ENCODE assay signal across 31 mouse cellular contexts in the genomic region with DNA sequence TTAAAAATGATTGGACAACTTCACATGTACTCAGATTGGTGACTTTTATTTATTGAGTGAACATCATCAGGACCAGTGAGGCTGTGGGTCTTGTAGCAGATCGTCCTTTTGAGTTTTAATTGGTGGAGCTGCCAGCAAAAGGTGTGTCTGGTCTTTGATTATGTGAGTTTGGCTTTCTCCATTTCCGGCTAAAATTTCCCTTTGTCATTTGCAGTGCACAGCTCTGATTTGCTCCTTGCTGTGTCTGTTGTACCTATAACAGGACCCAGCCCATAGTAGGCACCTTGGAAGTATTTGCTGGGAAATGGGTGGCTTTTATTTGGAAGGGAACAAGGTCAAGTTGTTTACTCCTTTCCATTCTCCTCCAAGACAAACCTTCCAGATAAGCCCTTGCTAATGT. TPM values are rescaled to one million over a fixed set of nuclear protein-coding genes. Genes with fewer than 3 reads are reported as not detected.
A peak's percentile ranks its signal among the peaks of the same experiment; 100 is the strongest.
DNase-seq lines count a peak whose midpoint lies in the region; ATAC-seq lines count a peak whose summit lies in the region.
"Had no signal": no experiment of that assay in that cellular context is flagged by ENCODE, and none has a peak within 500 bp of the region (broad histone marks: within the 10 kb centered on the region; RNA-seq: fewer than 3 reads in every experiment).

No protein-coding gene starts in this region.

- H3K27me3 ChIP-seq in midbrain, embryonic 11.5 days (ENCODE audit: control insufficient read depth, insufficient read depth, low read length): no peaks in the 10 kb centered on the region
- no peaks in the 10 kb centered on the region for H3K27me3 ChIP-seq in midbrain, embryonic 14.5 days (ENCODE audit: control insufficient read depth, insufficient read depth, low read length)
- no peaks in the 10 kb centered on the region for H3K27me3 ChIP-seq in limb, embryonic 10.5 days (ENCODE audit: low read depth, poor library complexity, severe bottlenecking)
- H3K27me3 ChIP-seq: embryonic facial prominence, embryonic 13.5 days; embryonic facial prominence, embryonic 15.5 days; forebrain, embryonic 12.5 days; Patski had no signal

- 88% methylated on average over 2 of the region's 2 CpGs for WGBS in midbrain, embryonic 11.5 days
- 87% methylated on average over 2 of the region's 2 CpGs for WGBS in midbrain, embryonic 14.5 days
- WGBS in limb, embryonic 10.5 days: 78% methylated on average over 2 of the region's 2 CpGs

- H3K4me2 ChIP-seq in midbrain, embryonic 11.5 days: no peak overlapping the region
- no peak overlapping the region for H3K4me2 ChIP-seq in midbrain, embryonic 14.5 days (ENCODE audit: low read length)
- H3K4me2 ChIP-seq: embryonic facial prominence, embryonic 13.5 days; embryonic facial prominence, embryonic 15.5 days; forebrain, embryonic 12.5 days had no signal

- H3K4me1 ChIP-seq in midbrain, embryonic 11.5 days (ENCODE audit: control insufficient read depth, insufficient read depth, low read length): no peaks in the 10 kb centered on the region
- H3K4me1 ChIP-seq in midbrain, embryonic 14.5 days (ENCODE audit: control insufficient read depth, insufficient read depth, low read length): no peaks in the 10 kb centered on the region
- peaks cover 4% of the 10 kb centered on the region; the same call in 1 of the 2 replicates for H3K4me1 ChIP-seq in limb, embryonic 10.5 days
- H3K4me1 ChIP-seq: embryonic facial prominence, embryonic 13.5 days; embryonic facial prominence, embryonic 15.5 days; forebrain, embryonic 12.5 days had no signal

- H3K36me3 ChIP-seq in midbrain, embryonic 11.5 days (ENCODE audit: control insufficient read depth, insufficient read depth, low read length): no peaks in the 10 kb centered on the region
- H3K36me3 ChIP-seq in midbrain, embryonic 14.5 days (ENCODE audit: control insufficient read depth, insufficient read depth, low read length): no peaks in the 10 kb centered on the region
- no peaks in the 10 kb centered on the region for H3K36me3 ChIP-seq in limb, embryonic 10.5 days
- H3K36me3 ChIP-seq: forebrain, embryonic 10.5 days; forebrain, embryonic 12.5 days; G1E had no signal

- H3K4me3 ChIP-seq in midbrain, embryonic 11.5 days (ENCODE audit: low read depth, low read length): no peak overlapping the region
- H3K4me3 ChIP-seq in midbrain, embryonic 14.5 days (replicated peaks; ENCODE audit: low read depth, low read length): no peak overlapping the region
- no peak overlapping the region for H3K4me3 ChIP-seq in limb, embryonic 10.5 days
- H3K4me3 ChIP-seq: embryonic facial prominence, embryonic 13.5 days; embryonic facial prominence, embryonic 15.5 days; erythroblast, embryonic 14.5 days; forebrain, embryonic 10.5 days; forebrain, embryonic 12.5 days had no signal

- H3K27ac ChIP-seq in midbrain, embryonic 11.5 days (ENCODE audit: low read depth, low read length): no peak overlapping the region
- H3K27ac ChIP-seq in midbrain, embryonic 14.5 days (replicated peaks; ENCODE audit: low read depth, low read length): no peak overlapping the region
- H3K27ac ChIP-seq in limb, embryonic 10.5 days: no peak overlapping the region
- H3K27ac ChIP-seq: embryonic facial prominence, embryonic 13.5 days; embryonic facial prominence, embryonic 15.5 days; forebrain, embryonic 10.5 days; forebrain, embryonic 12.5 days had no signal

- no peak for ATAC-seq in midbrain, embryonic 11.5 days (ENCODE audit: low FRiP score)
- no peak for ATAC-seq in midbrain, embryonic 14.5 days (ENCODE audit: low FRiP score, low TSS enrichment)
- ATAC-seq in megakaryocyte progenitor cell, adult 5-6 weeks (replicated peaks; ENCODE audit: poor library complexity): no peak
- ATAC-seq: forebrain, embryonic 14.5 days; forebrain, embryonic 16.5 days; Patski had no signal

- no peak overlapping the region for H3K9ac ChIP-seq in midbrain, embryonic 11.5 days (ENCODE audit: low read length)
- H3K9ac ChIP-seq in midbrain, embryonic 14.5 days (replicated peaks; ENCODE audit: low read length): no peak overlapping the region
- H3K9ac ChIP-seq: embryonic facial prominence, embryonic 13.5 days; embryonic facial prominence, embryonic 15.5 days; forebrain, embryonic 12.5 days had no signal

- H3K9me3 ChIP-seq in midbrain, embryonic 11.5 days (ENCODE audit: control insufficient read depth, low read length): no peaks in the 10 kb centered on the region
- H3K9me3 ChIP-seq in midbrain, embryonic 14.5 days (ENCODE audit: control insufficient read depth, low read length): no peaks in the 10 kb centered on the region
- H3K9me3 ChIP-seq in limb, embryonic 10.5 days (replicated peaks): no peaks in the 10 kb centered on the region
- H3K9me3 ChIP-seq: embryonic facial prominence, embryonic 13.5 days; embryonic facial prominence, embryonic 15.5 days; forebrain, embryonic 10.5 days; forebrain, embryonic 12.5 days had no signal

- DNase-seq in midbrain, embryonic 11.5 days (ENCODE audit: low spot score, missing footprints): peak; percentile 76
- no peak for DNase-seq in midbrain, embryonic 14.5 days
- peak; percentile 57 for DNase-seq in ES-CJ7 (ENCODE audit: low read depth, low spot score)
- peak; percentile 79 for DNase-seq in R1 (ENCODE audit: low read depth, low spot score)
- DNase-seq in ZHBTc4 (ENCODE audit: low read depth, low spot score): peak; percentile 58
- no peak for DNase-seq in right cerebral cortex, postnatal 36 days (ENCODE audit: low spot score in 2 of 2)
- DNase-seq in limb, embryonic 10.5 days (ENCODE audit: low spot score): no peak
- DNase-seq: adrenal gland, adult 2 months; adrenal gland, postnatal 10 days; adrenal gland, postnatal 25 days; cerebellum, adult 11 months; cerebellum, adult 18-20 months; cerebellum, adult 8-10 months; cerebellum, adult 9-11 months; cerebellum, postnatal 36 days; embryo, embryonic 11 days had no signal

RNA-seq across cellular contexts. Expression of gene Gm15737, which starts 25.7 kb away (rescaled TPM):
- not detected in 2 replicates for polyA plus RNA-seq in midbrain, embryonic 11.5 days (2014; fragmentation: Nextera tagmentation; extraction: Ambion mirVana)
- polyA plus RNA-seq in midbrain, embryonic 14.5 days (2014; fragmentation: Nextera tagmentation; extraction: Ambion mirVana): 0.05 TPM in 1 of 2 replicates, not detected in the other
- total RNA-seq in megakaryocyte progenitor cell, adult 5-6 weeks (2015): not detected in 2 replicates
- total RNA-seq in megakaryocyte progenitor cell, adult 5-6 weeks (2017): not detected in 2 replicates
- polyA plus RNA-seq in limb, embryonic 10.5 days (2016; fragmentation: Nextera tagmentation; extraction: Ambion mirVana): not detected in 2 replicates
- total RNA-seq: adrenal gland, postnatal 10 days; adrenal gland, postnatal 25 days; common myeloid progenitor, adult 5-6 weeks had no signal
- polyA plus RNA-seq: brain, embryonic 14.5 days; C2C12; embryonic facial prominence, embryonic 11.5 days; embryonic facial prominence, embryonic 13.5 days; erythroblast, embryonic 14.5 days; forebrain, embryonic 12.5 days; forebrain, embryonic 14.5 days; forebrain, embryonic 16.5 days; frontal cortex, adult 2 months; G1E had no signal

RNA-seq across cellular contexts. Expression of gene A730049H05Rik, which starts 27.2 kb away (rescaled TPM):
- polyA plus RNA-seq in midbrain, embryonic 11.5 days (2014; fragmentation: Nextera tagmentation; extraction: Ambion mirVana): 0.12 and 0.43 TPM in 2 replicates
- 0.37 and 0.46 TPM in 2 replicates for polyA plus RNA-seq in midbrain, embryonic 14.5 days (2014; fragmentation: Nextera tagmentation; extraction: Ambion mirVana)
- not detected in 2 replicates for total RNA-seq in megakaryocyte progenitor cell, adult 5-6 weeks (2015)
- total RNA-seq in megakaryocyte progenitor cell, adult 5-6 weeks (2017): not detected in 2 replicates
- polyA plus RNA-seq in limb, embryonic 10.5 days (2016; fragmentation: Nextera tagmentation; extraction: Ambion mirVana): 0.30 and 0.39 TPM in 2 replicates
- total RNA-seq: common myeloid progenitor, adult 5-6 weeks had no signal
- polyA plus RNA-seq: C2C12; erythroblast, embryonic 14.5 days; forebrain, embryonic 14.5 days; frontal cortex, adult 2 months; G1E had no signal

Comparison
In these comparisons a context has a peak if more than half of its experiments do, and no peak if none do; other contexts are left out.
1. DNase-seq: peak in midbrain, embryonic 11.5 days (single experiment), ES-CJ7 (single experiment), R1 (single experiment) and ZHBTc4 (single experiment); none in midbrain, embryonic 14.5 days (single experiment), right cerebral cortex, postnatal 36 days (0 of 2) and limb, embryonic 10.5 days (single experiment).